Comparison of ENCODE assay signal across 12 mouse cellular contexts in the genomic region with DNA sequence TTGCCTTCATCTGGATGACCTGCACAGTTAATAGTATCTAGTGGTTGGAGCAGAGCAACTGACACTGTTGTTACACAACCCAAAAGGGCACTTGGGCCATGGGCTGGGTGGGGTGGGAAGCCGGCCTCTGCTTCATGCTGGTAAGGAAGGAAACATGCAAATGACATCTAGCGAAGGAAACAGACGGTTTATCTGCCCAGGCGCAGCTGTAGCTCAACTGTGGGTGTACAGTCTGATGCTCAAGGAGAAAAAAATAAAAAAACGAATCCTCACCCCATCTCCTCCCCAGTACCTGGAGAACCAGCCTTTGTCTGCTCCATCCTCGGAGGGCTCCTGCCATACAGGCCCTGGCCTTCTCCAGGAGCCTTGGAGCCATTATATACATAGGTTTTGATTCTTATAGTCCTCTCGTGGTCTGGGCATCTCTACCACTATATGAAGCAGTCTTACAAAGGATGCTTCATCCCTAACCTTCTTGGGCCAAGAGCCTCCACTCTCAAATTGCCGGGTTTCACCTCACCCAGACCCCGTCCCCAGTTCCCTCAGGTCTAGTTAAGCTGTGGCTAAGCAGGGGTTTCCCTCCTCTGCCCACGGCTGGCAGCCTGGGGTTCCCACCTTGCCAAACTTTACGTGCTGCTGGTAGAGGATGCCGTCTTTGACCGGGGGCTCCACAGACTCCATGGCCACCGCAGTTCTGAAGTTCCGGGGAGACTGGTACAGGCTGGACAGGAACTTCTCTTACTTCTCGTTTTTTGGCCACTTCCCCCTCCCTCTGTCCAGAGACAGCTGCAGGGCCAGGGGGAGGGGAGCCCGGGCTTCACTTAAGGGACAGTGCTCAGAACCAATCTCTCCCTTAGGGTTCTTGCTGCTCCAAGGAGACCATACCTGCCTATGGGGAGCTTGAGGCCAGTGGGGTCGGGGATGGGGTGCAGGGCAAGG. TPM values are rescaled to one million over a fixed set of nuclear protein-coding genes. Genes with fewer than 3 reads are reported as not detected.
A peak's percentile ranks its signal among the peaks of the same experiment; 100 is the strongest.
DNase-seq lines count a peak whose midpoint lies in the region; ATAC-seq and TF ChIP-seq lines count a peak whose summit lies in the region.
"Had no signal": no experiment of that assay in that cellular context is flagged by ENCODE, and none has a peak within 500 bp of the region (broad histone marks: within the 10 kb centered on the region; RNA-seq: fewer than 3 reads in every experiment).

No protein-coding gene starts in this region.

- no peak overlapping the region for H3K4me3 ChIP-seq in heart, embryonic 11.5 days (ENCODE audit: low read depth, low read length)
- H3K4me3 ChIP-seq in MEL (ENCODE audit: control insufficient read depth in 1 of 2, insufficient read depth in 1 of 2, low read depth in 2 of 2, low read length in 2 of 2): peak overlapping the region in 1 of 2 experiments; percentile 11; a peak in 1 of 4 replicates
- H3K4me3 ChIP-seq in liver, adult 2 months (ENCODE audit: insufficient read depth, low read depth, low read length): peak overlapping the region; percentile 52
- no peak overlapping the region for H3K4me3 ChIP-seq in midbrain, embryonic 16.5 days (ENCODE audit: low read depth, low read length)
- H3K4me3 ChIP-seq: midbrain, embryonic 10.5 days; neural tube, embryonic 15.5 days had no signal

- no peak; a peak in 1 of 4 replicates for TF ChIP-seq POLR2A in MEL (IDR thresholded peaks at IDR 0.05; ENCODE audit: control insufficient read depth in 1 of 2, insufficient read depth in 1 of 2, low read depth in 1 of 2, low read length in 2 of 2, poor library complexity in 1 of 2)
- no peak for TF ChIP-seq POLR2A in liver, adult 2 months (IDR thresholded peaks at IDR 0.05; ENCODE audit: extremely low read depth, insufficient read depth, low read length)

- H3K9me3 ChIP-seq in heart, embryonic 11.5 days (replicated peaks; ENCODE audit: control insufficient read depth, low read length): no peaks in the 10 kb centered on the region
- no peaks in the 10 kb centered on the region for H3K9me3 ChIP-seq in MEL (replicated peaks; ENCODE audit: insufficient read depth, low read length)
- no peaks in the 10 kb centered on the region for H3K9me3 ChIP-seq in midbrain, embryonic 16.5 days (replicated peaks; ENCODE audit: control insufficient read depth, low read length, poor library complexity, severe bottlenecking)
- H3K9me3 ChIP-seq: midbrain, embryonic 10.5 days; neural tube, embryonic 15.5 days had no signal

- WGBS in heart, embryonic 11.5 days (ENCODE audit: insufficient replicate concordance): 71% methylated on average over 18 of the region's 18 CpGs
- 76% methylated on average over 18 of the region's 18 CpGs for WGBS in liver, adult 2 months
- WGBS in midbrain, embryonic 16.5 days: 79% methylated on average over 18 of the region's 18 CpGs

- no peak overlapping the region for H3K27ac ChIP-seq in heart, embryonic 11.5 days (ENCODE audit: low read depth, low read length)
- H3K27ac ChIP-seq in MEL (ENCODE audit: control insufficient read depth, low read depth, low read length): peak overlapping the region; percentile 75
- H3K27ac ChIP-seq in liver, adult 2 months (replicated peaks; ENCODE audit: insufficient read depth, low read depth, low read length): 0 out of 2 replicates have a peak overlapping the region, but pooled peaks have one; percentile 14
- no peak overlapping the region for H3K27ac ChIP-seq in midbrain, embryonic 16.5 days (ENCODE audit: low read length)
- H3K27ac ChIP-seq: midbrain, embryonic 10.5 days; neural tube, embryonic 15.5 days had no signal

- no peak for TF ChIP-seq RAD21 in MEL (IDR thresholded peaks at IDR 0.05; ENCODE audit: low read depth, low read length)

- no peaks in the 10 kb centered on the region for H3K4me1 ChIP-seq in heart, embryonic 11.5 days (ENCODE audit: control insufficient read depth, insufficient read depth, low read length)
- H3K4me1 ChIP-seq in MEL (ENCODE audit: control insufficient read depth in 1 of 2, insufficient read depth in 2 of 2, low read length in 2 of 2): peaks cover 0 to 31% of the 10 kb centered on the region in 2 experiments; a peak in 3 of 4 replicates
- peaks cover 8% of the 10 kb centered on the region for H3K4me1 ChIP-seq in liver, adult 2 months (ENCODE audit: control insufficient read depth, insufficient read depth, low read length)
- H3K4me1 ChIP-seq in midbrain, embryonic 16.5 days (ENCODE audit: control insufficient read depth, insufficient read depth, low read length): no peaks in the 10 kb centered on the region
- H3K4me1 ChIP-seq: neural tube, embryonic 15.5 days had no signal

- ATAC-seq in heart, embryonic 11.5 days (replicated peaks; ENCODE audit: insufficient number of reproducible peaks, low FRiP score, low TSS enrichment): no peak
- ATAC-seq in megakaryocyte-erythroid progenitor cell, adult 5-6 weeks (replicated peaks; ENCODE audit: low FRiP score, low TSS enrichment, poor library complexity, severe bottlenecking): peak; percentile 65
- no peak for ATAC-seq in midbrain, embryonic 16.5 days
- ATAC-seq: forebrain, postnatal 0 days had no signal

- TF ChIP-seq CTCF in MEL (IDR thresholded peaks at IDR 0.05 in 2 of 3, conservative IDR thresholded peaks at IDR 0.05 in 1 of 3; ENCODE audit: control insufficient read depth in 1 of 3, insufficient read depth in 1 of 3, low read depth in 2 of 3, low read length in 3 of 3, poor library complexity in 1 of 3, severe bottlenecking in 1 of 3): no peak
- TF ChIP-seq CTCF in liver, adult 2 months (IDR thresholded peaks at IDR 0.05; ENCODE audit: low read depth, low read length): no peak

- no peak overlapping the region for H3K4me2 ChIP-seq in heart, embryonic 11.5 days
- H3K4me2 ChIP-seq in midbrain, embryonic 16.5 days (ENCODE audit: low read length): no peak overlapping the region
- H3K4me2 ChIP-seq: neural tube, embryonic 15.5 days had no signal

- peak; percentile 32 for DNase-seq in heart, adult 8-10 months (ENCODE audit: low spot score)
- DNase-seq in MEL (ENCODE audit: low read depth, low spot score): peak; percentile 80
- DNase-seq in liver, adult 2 months (ENCODE audit: extremely low read depth, low read depth, low spot score): no peak
- no peak for DNase-seq in retina, postnatal 1 day
- DNase-seq in right cerebral cortex, adult 18-20 months: no peak
- DNase-seq: forebrain, postnatal 0 days; kidney, adult 2 months had no signal

- peak; percentile 71 to 84 for TF ChIP-seq EP300 in MEL (IDR thresholded peaks at IDR 0.05; ENCODE audit: low read depth in 1 of 2, low read length in 2 of 2)

- H3K79me2 ChIP-seq in MEL (ENCODE audit: control insufficient read depth, insufficient read depth, low read length, poor library complexity): no peaks in the 10 kb centered on the region
- no peaks in the 10 kb centered on the region for H3K79me2 ChIP-seq in liver, adult 2 months (ENCODE audit: control insufficient read depth, insufficient read depth, low read length)

- H3K27me3 ChIP-seq in heart, embryonic 11.5 days (ENCODE audit: control insufficient read depth, insufficient read depth, low read length): no peaks in the 10 kb centered on the region
- no peaks in the 10 kb centered on the region for H3K27me3 ChIP-seq in MEL (ENCODE audit: control insufficient read depth in 1 of 2, insufficient read depth in 2 of 2, low read length in 2 of 2)
- H3K27me3 ChIP-seq in liver, adult 2 months (ENCODE audit: control insufficient read depth, insufficient read depth, low read length): no peaks in the 10 kb centered on the region
- no peaks in the 10 kb centered on the region for H3K27me3 ChIP-seq in midbrain, embryonic 16.5 days (ENCODE audit: control insufficient read depth, insufficient read depth, low read depth, low read length)
- H3K27me3 ChIP-seq: neural tube, embryonic 15.5 days had no signal

- peaks cover 25% of the 10 kb centered on the region for H3K36me3 ChIP-seq in heart, embryonic 11.5 days (ENCODE audit: control insufficient read depth, insufficient read depth, low read length)
- H3K36me3 ChIP-seq in MEL (ENCODE audit: control insufficient read depth in 1 of 2, insufficient read depth in 2 of 2, low read length in 2 of 2): peaks cover 2 to 18% of the 10 kb centered on the region in 2 experiments; a peak in 3 of 4 replicates
- no peaks in the 10 kb centered on the region; the same call in 1 of the 2 replicates for H3K36me3 ChIP-seq in liver, adult 2 months (ENCODE audit: control insufficient read depth, insufficient read depth, low read length)
- H3K36me3 ChIP-seq in midbrain, embryonic 16.5 days (ENCODE audit: control insufficient read depth, insufficient read depth, low read length): peaks cover 20% of the 10 kb centered on the region

- no peak overlapping the region for H3K9ac ChIP-seq in heart, embryonic 11.5 days (ENCODE audit: low read depth, low read length)
- H3K9ac ChIP-seq in MEL (ENCODE audit: control insufficient read depth, low read depth, low read length, poor library complexity, severe bottlenecking): peak overlapping the region; percentile 56
- H3K9ac ChIP-seq in liver, adult 2 months (ENCODE audit: low read depth, low read length): no peak overlapping the region
- H3K9ac ChIP-seq in midbrain, embryonic 16.5 days (ENCODE audit: low read depth, low read length): no peak overlapping the region
- H3K9ac ChIP-seq: forebrain, postnatal 0 days; neural tube, embryonic 15.5 days had no signal

RNA-seq across cellular contexts. Expression of a gene that starts 1.0 kb away (rescaled TPM):
- total RNA-seq in heart, adult 8-10 months (2022): 1 to 10 TPM in 3 of 4 experiments, under 1 TPM in 1; 0.97 to 3.8 (median 1.4) TPM
- polyA plus RNA-seq in heart, embryonic 11.5 days (2014; fragmentation: Nextera tagmentation; extraction: Ambion mirVana): 0.90 and 1.1 TPM in 2 replicates
- total RNA-seq in MEL (2012; rRNA removed): 1.4 and 1.6 TPM in 2 replicates
- polyA plus RNA-seq in MEL (2012; ENCODE audit: insufficient read depth in 1 of 2, insufficient read length in 2 of 2, low read depth in 1 of 2, low replicate concordance in 2 of 2, missing spikeins in 1 of 2): 1 to 10 TPM in 1 of 2 experiments, not detected in 1; 4.3 TPM
- 0.46 and 0.94 TPM in 2 replicates for total RNA-seq in liver, adult 2 months (2014; rRNA removed)
- polyA plus RNA-seq in liver, adult 2 months (2012; rRNA removed): 2.5 and 5.2 TPM in 2 replicates
- total RNA-seq in megakaryocyte-erythroid progenitor cell, adult 5-6 weeks (2014; fragmentation: Nextera tagmentation): 1.5 and 2.2 TPM in 2 replicates
- 1.8 and 2.9 TPM in 2 replicates for total RNA-seq in megakaryocyte-erythroid progenitor cell, adult 5-6 weeks (2017)
- polyA plus RNA-seq in midbrain, embryonic 16.5 days (2015; fragmentation: Nextera tagmentation; extraction: Ambion mirVana): 5.1 and 5.6 TPM in 2 replicates

RNA-seq across cellular contexts. Expression of a gene that starts 8.4 kb away (rescaled TPM):
- total RNA-seq in heart, adult 8-10 months (2022): 10 to 100 TPM; 11.8 to 17.0 (median 13.7) TPM
- 36.5 and 39.9 TPM in 2 replicates for polyA plus RNA-seq in heart, embryonic 11.5 days (2014; fragmentation: Nextera tagmentation; extraction: Ambion mirVana)
- 58.5 and 61.6 TPM in 2 replicates for total RNA-seq in MEL (2012; rRNA removed)
- 10 to 100 TPM in 1 of 2 experiments, not detected in 1; 88.8 TPM for polyA plus RNA-seq in MEL (2012; ENCODE audit: insufficient read depth in 1 of 2, insufficient read length in 2 of 2, low read depth in 1 of 2, low replicate concordance in 2 of 2, missing spikeins in 1 of 2)
- 30.1 and 35.4 TPM in 2 replicates for total RNA-seq in liver, adult 2 months (2014; rRNA removed)
- 38.8 and 39.9 TPM in 2 replicates for polyA plus RNA-seq in liver, adult 2 months (2012; rRNA removed)
- total RNA-seq in megakaryocyte-erythroid progenitor cell, adult 5-6 weeks (2014; fragmentation: Nextera tagmentation): 55.0 and 56.4 TPM in 2 replicates
- total RNA-seq in megakaryocyte-erythroid progenitor cell, adult 5-6 weeks (2017): 58.9 and 64.3 TPM in 2 replicates
- 57.0 and 58.1 TPM in 2 replicates for polyA plus RNA-seq in midbrain, embryonic 16.5 days (2015; fragmentation: Nextera tagmentation; extraction: Ambion mirVana)

RNA-seq across cellular contexts. Expression of a gene that starts 14.6 kb away (rescaled TPM):
- 10 to 100 TPM; 38.4 to 49.4 (median 49.0) TPM for total RNA-seq in heart, adult 8-10 months (2022)
- polyA plus RNA-seq in heart, embryonic 11.5 days (2014; fragmentation: Nextera tagmentation; extraction: Ambion mirVana): 439 and 451 TPM in 2 replicates
- total RNA-seq in MEL (2012; rRNA removed): 12.3 and 15.7 TPM in 2 replicates
- 10 to 100 TPM in 1 of 2 experiments, not detected in 1; 40.6 TPM for polyA plus RNA-seq in MEL (2012; ENCODE audit: insufficient read depth in 1 of 2, insufficient read length in 2 of 2, low read depth in 1 of 2, low replicate concordance in 2 of 2, missing spikeins in 1 of 2)
- 3.6 and 6.4 TPM in 2 replicates for total RNA-seq in liver, adult 2 months (2014; rRNA removed)
- polyA plus RNA-seq in liver, adult 2 months (2012; rRNA removed): 6.7 and 10.2 TPM in 2 replicates
- 11.5 and 13.2 TPM in 2 replicates for total RNA-seq in megakaryocyte-erythroid progenitor cell, adult 5-6 weeks (2014; fragmentation: Nextera tagmentation)
- 3.0 and 4.3 TPM in 2 replicates for total RNA-seq in megakaryocyte-erythroid progenitor cell, adult 5-6 weeks (2017)
- 156 and 158 TPM in 2 replicates for polyA plus RNA-seq in midbrain, embryonic 16.5 days (2015; fragmentation: Nextera tagmentation; extraction: Ambion mirVana)

RNA-seq across cellular contexts. Expression of a gene that starts 40.2 kb away (rescaled TPM):
- total RNA-seq in heart, adult 8-10 months (2022): 1 to 10 TPM; 3.8 to 6.4 (median 5.1) TPM
- polyA plus RNA-seq in heart, embryonic 11.5 days (2014; fragmentation: Nextera tagmentation; extraction: Ambion mirVana): 64.1 and 83.0 TPM in 2 replicates
- 0.04 and 0.10 TPM in 2 replicates for total RNA-seq in MEL (2012; rRNA removed)
- under 1 TPM in 1 of 2 experiments, not detected in 1; 0.53 TPM for polyA plus RNA-seq in MEL (2012; ENCODE audit: insufficient read depth in 1 of 2, insufficient read length in 2 of 2, low read depth in 1 of 2, low replicate concordance in 2 of 2, missing spikeins in 1 of 2)
- 0.65 and 0.81 TPM in 2 replicates for total RNA-seq in liver, adult 2 months (2014; rRNA removed)
- polyA plus RNA-seq in liver, adult 2 months (2012; rRNA removed): 2.1 and 2.3 TPM in 2 replicates
- 0.84 TPM in 1 of 2 replicates, not detected in the other for total RNA-seq in megakaryocyte-erythroid progenitor cell, adult 5-6 weeks (2014; fragmentation: Nextera tagmentation)
- total RNA-seq in megakaryocyte-erythroid progenitor cell, adult 5-6 weeks (2017): 2.4 TPM in 1 of 2 replicates, not detected in the other
- polyA plus RNA-seq in midbrain, embryonic 16.5 days (2015; fragmentation: Nextera tagmentation; extraction: Ambion mirVana): 617 and 675 TPM in 2 replicates

RNA-seq across cellular contexts. Expression of a gene that starts 42.8 kb away (rescaled TPM):
- total RNA-seq in heart, adult 8-10 months (2022): 10 to 100 TPM; 11.5 to 18.3 (median 13.6) TPM
- polyA plus RNA-seq in heart, embryonic 11.5 days (2014; fragmentation: Nextera tagmentation; extraction: Ambion mirVana): 19.1 and 21.9 TPM in 2 replicates
- 11.7 and 11.9 TPM in 2 replicates for total RNA-seq in MEL (2012; rRNA removed)
- 10 to 100 TPM in 1 of 2 experiments, not detected in 1; 38.7 TPM for polyA plus RNA-seq in MEL (2012; ENCODE audit: insufficient read depth in 1 of 2, insufficient read length in 2 of 2, low read depth in 1 of 2, low replicate concordance in 2 of 2, missing spikeins in 1 of 2)
- total RNA-seq in liver, adult 2 months (2014; rRNA removed): 11.1 and 11.7 TPM in 2 replicates
- 39.9 and 67.8 TPM in 2 replicates for polyA plus RNA-seq in liver, adult 2 months (2012; rRNA removed)
- 49.7 and 72.9 TPM in 2 replicates for total RNA-seq in megakaryocyte-erythroid progenitor cell, adult 5-6 weeks (2014; fragmentation: Nextera tagmentation)
- 17.9 and 22.9 TPM in 2 replicates for total RNA-seq in megakaryocyte-erythroid progenitor cell, adult 5-6 weeks (2017)
- 48.3 and 56.3 TPM in 2 replicates for polyA plus RNA-seq in midbrain, embryonic 16.5 days (2015; fragmentation: Nextera tagmentation; extraction: Ambion mirVana)

Comparison
In these comparisons a context has a peak if more than half of its experiments do, and no peak if none do; other contexts are left out.
1. DNase-seq: peak in heart, adult 8-10 months (single experiment) and MEL (single experiment); none in liver, adult 2 months (single experiment), retina, postnatal 1 day (single experiment) and right cerebral cortex, adult 18-20 months (single experiment).
2. H3K27ac ChIP-seq: peak in MEL (single experiment) and liver, adult 2 months (single experiment); none in heart, embryonic 11.5 days (single experiment) and midbrain, embryonic 16.5 days (single experiment).